Mouse (Mus musculus): ENCODE measurements at regions not wholly inside any gene's neighbourhood (a gene's known extent, or its start where the extent isn't known, plus 50 kb on each side); places are given as distances from the start of the nearest gene placed in this dataset.
"Not testable (repeated sequence)": the region's sequence is repeated elsewhere in the genome, so short reads cannot be mapped to it uniquely, and the experiment has no call there.

DNA sequence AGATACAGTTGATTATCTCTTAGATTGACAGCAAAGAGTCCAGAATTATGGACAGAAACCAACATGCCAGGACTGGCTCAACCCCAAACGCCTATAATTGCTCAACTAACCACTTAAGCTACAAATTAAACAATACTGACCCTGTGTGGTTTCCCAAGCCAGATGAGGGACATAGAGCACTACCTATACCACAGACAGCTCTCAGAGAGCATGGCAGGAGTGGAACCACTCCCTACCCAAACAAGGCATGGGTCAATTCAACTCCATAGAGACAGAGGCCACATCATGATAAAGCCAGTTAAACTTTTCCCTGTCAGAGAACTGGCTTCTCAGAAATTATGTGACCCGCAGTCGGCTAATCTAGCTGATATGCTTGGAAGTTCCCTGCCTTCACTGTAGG lies 490.7 kb upstream of the Tbl1xr1 start:
- H3K9me3 ChIP-seq (ENCODE audit: control insufficient read depth, low read length), result no peaks in the 10 kb centered on the region
- WGBS, result 91% methylated on average over 3 of the region's 3 CpGs
- no peaks in the 10 kb centered on the region for H3K36me3 ChIP-seq (ENCODE audit: control insufficient read depth, insufficient read depth, low read length)
- no peak overlapping the region for H3K9ac ChIP-seq (ENCODE audit: low read length)
- no peaks in the 10 kb centered on the region for H3K27me3 ChIP-seq (ENCODE audit: control insufficient read depth, insufficient read depth, low read length)
- no peaks in the 10 kb centered on the region for H3K4me1 ChIP-seq (ENCODE audit: control insufficient read depth, insufficient read depth, low read length)
- no peak overlapping the region for H3K4me3 ChIP-seq (ENCODE audit: low read depth, low read length)
- no peak overlapping the region for H3K27ac ChIP-seq (ENCODE audit: low read depth, low read length)
- DNase-seq (ENCODE audit: low spot score, missing footprints) (no peak), ATAC-seq (ENCODE audit: low FRiP score) (no peak)
- H3K4me2 ChIP-seq, result no peak overlapping the region

DNA sequence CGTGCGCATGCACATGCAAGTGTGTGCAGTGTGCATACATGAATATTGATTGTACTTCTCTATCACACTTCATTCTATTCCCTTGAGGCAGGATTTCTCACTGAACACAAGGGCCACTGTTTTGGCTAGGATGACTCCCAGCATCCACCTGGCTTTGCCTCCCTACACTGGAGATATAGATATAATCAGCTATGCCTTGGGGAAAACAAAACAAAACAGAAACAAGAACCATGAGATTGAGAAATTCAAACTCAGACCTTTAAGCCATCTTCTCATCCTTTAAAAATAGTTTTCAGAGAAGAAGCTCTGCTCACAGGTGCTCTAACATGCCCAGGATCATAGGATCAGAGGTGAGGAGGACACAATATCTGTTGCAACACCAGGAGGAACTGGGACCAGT lies 469.6 kb upstream of the Tbl1xr1 start:
- H3K9me3 ChIP-seq (ENCODE audit: control insufficient read depth, low read length), result no peaks in the 10 kb centered on the region
- no peak overlapping the region for H3K4me2 ChIP-seq
- no peaks in the 10 kb centered on the region for H3K36me3 ChIP-seq (ENCODE audit: control insufficient read depth, insufficient read depth, low read length)
- ATAC-seq (ENCODE audit: low FRiP score), result no peak
- no peak overlapping the region for H3K9ac ChIP-seq (ENCODE audit: low read length)
- WGBS, result 97% methylated on average over 2 of the region's 2 CpGs
- DNase-seq (ENCODE audit: low spot score, missing footprints), result no peak
- H3K4me3 ChIP-seq (ENCODE audit: low read depth, low read length), result no peak overlapping the region
- no peak overlapping the region for H3K27ac ChIP-seq (ENCODE audit: low read depth, low read length)
- no peaks in the 10 kb centered on the region for H3K27me3 ChIP-seq (ENCODE audit: control insufficient read depth, insufficient read depth, low read length)
- no peaks in the 10 kb centered on the region for H3K4me1 ChIP-seq (ENCODE audit: control insufficient read depth, insufficient read depth, low read length)

DNA sequence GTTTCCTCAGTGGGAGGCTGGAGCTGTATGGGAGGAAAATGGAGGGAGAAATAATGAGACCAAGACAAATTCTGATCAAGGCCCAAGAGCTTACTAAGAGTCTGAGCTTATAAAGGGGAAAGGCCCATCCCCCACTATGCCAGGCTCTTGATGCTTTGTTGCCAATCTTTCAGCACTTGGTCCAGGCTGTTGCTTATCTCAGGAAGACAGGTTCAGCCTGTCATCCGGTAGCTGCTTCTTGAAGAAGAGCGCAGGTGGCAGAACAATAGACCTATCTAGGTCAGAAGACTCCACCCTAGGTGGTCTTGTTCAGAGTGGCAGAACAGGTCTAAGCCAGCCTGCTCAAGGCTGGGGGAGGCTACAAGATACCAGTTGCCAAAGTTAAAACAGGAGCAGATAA lies 466.2 kb upstream of the Tbl1xr1 start:
- no peak for DNase-seq (ENCODE audit: low spot score, missing footprints)
- no peaks in the 10 kb centered on the region for H3K36me3 ChIP-seq (ENCODE audit: control insufficient read depth, insufficient read depth, low read length)
- H3K27me3 ChIP-seq (ENCODE audit: control insufficient read depth, insufficient read depth, low read length), result no peaks in the 10 kb centered on the region
- no peaks in the 10 kb centered on the region for H3K4me1 ChIP-seq (ENCODE audit: control insufficient read depth, insufficient read depth, low read length)
- no peak overlapping the region for H3K4me2 ChIP-seq
- no peak overlapping the region for H3K4me3 ChIP-seq (ENCODE audit: low read depth, low read length)
- no peak overlapping the region for H3K27ac ChIP-seq (ENCODE audit: low read depth, low read length)
- no peak overlapping the region for H3K9ac ChIP-seq (ENCODE audit: low read length)
- no peaks in the 10 kb centered on the region for H3K9me3 ChIP-seq (ENCODE audit: control insufficient read depth, low read length)
- 92% methylated on average over 2 of the region's 2 CpGs for WGBS
- ATAC-seq (ENCODE audit: low FRiP score), result no peak

DNA sequence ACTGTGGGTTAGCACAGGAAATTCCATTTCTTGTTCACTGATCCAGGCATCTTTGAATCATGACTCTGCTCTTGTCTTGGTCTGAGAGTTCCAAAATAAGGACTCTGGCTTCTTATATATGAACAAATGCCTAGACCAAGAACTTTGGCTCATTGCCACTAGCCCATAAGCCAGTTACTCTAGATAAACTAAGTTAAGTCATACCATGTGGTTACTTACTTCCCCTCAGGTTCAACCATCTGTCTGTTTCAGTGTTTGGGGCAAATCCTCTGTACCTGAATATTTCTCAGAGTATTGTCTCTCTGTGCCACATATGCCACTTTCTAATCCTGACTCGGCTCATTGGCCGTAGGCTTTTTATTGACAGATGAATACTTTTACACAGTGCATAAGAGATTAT lies 454.7 kb upstream of the Tbl1xr1 start:
- H3K9me3 ChIP-seq (ENCODE audit: control insufficient read depth, low read length), result no peaks in the 10 kb centered on the region
- no peak overlapping the region for H3K4me2 ChIP-seq
- no peak for ATAC-seq (ENCODE audit: low FRiP score)
- H3K27me3 ChIP-seq (ENCODE audit: control insufficient read depth, insufficient read depth, low read length), result no peaks in the 10 kb centered on the region
- WGBS, result 94% methylated on average over 2 of the region's 2 CpGs
- no peak for DNase-seq (ENCODE audit: low spot score, missing footprints)
- H3K4me3 ChIP-seq (ENCODE audit: low read depth, low read length), result no peak overlapping the region
- H3K9ac ChIP-seq (ENCODE audit: low read length), result no peak overlapping the region
- H3K27ac ChIP-seq (ENCODE audit: low read depth, low read length), result no peak overlapping the region
- no peaks in the 10 kb centered on the region for H3K4me1 ChIP-seq (ENCODE audit: control insufficient read depth, insufficient read depth, low read length)
- H3K36me3 ChIP-seq (ENCODE audit: control insufficient read depth, insufficient read depth, low read length), result no peaks in the 10 kb centered on the region

DNA sequence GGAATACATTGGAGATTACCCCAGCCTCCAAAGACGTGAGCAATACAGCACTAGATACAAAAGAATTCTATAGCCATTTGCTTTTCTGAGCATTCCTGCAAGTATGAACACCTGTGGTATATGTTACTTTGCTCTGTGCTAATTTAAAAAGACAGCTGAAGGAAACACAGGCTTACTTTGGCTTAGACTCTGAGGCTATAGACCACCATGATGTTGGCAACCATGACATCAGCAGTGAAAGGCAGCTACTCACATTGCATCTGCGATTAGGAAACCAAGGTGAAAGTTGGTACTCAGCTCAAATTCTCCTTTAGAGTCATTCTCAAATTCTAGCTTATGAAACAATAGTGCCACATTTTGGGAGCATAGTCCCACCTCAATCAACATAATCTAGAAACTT lies 451.4 kb upstream of the Tbl1xr1 start:
- DNase-seq (ENCODE audit: low spot score, missing footprints) (no peak), ATAC-seq (ENCODE audit: low FRiP score) (no peak)
- H3K9ac ChIP-seq (ENCODE audit: low read length), result no peak overlapping the region
- 79% methylated on average over 2 of the region's 2 CpGs for WGBS
- H3K27me3 ChIP-seq (ENCODE audit: control insufficient read depth, insufficient read depth, low read length), result no peaks in the 10 kb centered on the region
- no peak overlapping the region for H3K27ac ChIP-seq (ENCODE audit: low read depth, low read length)
- H3K36me3 ChIP-seq (ENCODE audit: control insufficient read depth, insufficient read depth, low read length), result no peaks in the 10 kb centered on the region
- no peaks in the 10 kb centered on the region for H3K9me3 ChIP-seq (ENCODE audit: control insufficient read depth, low read length)
- H3K4me2 ChIP-seq, result no peak overlapping the region
- H3K4me3 ChIP-seq (ENCODE audit: low read depth, low read length), result no peak overlapping the region
- no peaks in the 10 kb centered on the region for H3K4me1 ChIP-seq (ENCODE audit: control insufficient read depth, insufficient read depth, low read length)

- Histone ChIP-seq H3K9ac (ENCODE audit: low read length) (no peak overlapping the region), H3K4me1 (ENCODE audit: control insufficient read depth, insufficient read depth, low read length) (no peaks in the 10 kb centered on the region), H3K27ac (ENCODE audit: low read depth, low read length) (no peak overlapping the region), H3K9me3 (ENCODE audit: control insufficient read depth, low read length) (no peaks in the 10 kb centered on the region), H3K4me3 (ENCODE audit: low read depth, low read length) (no peak overlapping the region), H3K4me2 (no peak overlapping the region), H3K27me3 (ENCODE audit: control insufficient read depth, insufficient read depth, low read length) (no peaks in the 10 kb centered on the region), H3K36me3 (ENCODE audit: control insufficient read depth, insufficient read depth, low read length) (no peaks in the 10 kb centered on the region)
- ATAC-seq (ENCODE audit: low FRiP score) (no peak), DNase-seq (ENCODE audit: low spot score, missing footprints) (no peak)
- 70% methylated on average over 3 of the region's 3 CpGs for WGBS
Observed at GRCm38 (mm10) chr3:21626029-21626428, 450.4 kb upstream of the Tbl1xr1 start.

- not testable (repeated sequence) for H3K27me3 ChIP-seq (ENCODE audit: control insufficient read depth, insufficient read depth, low read length); H3K9ac ChIP-seq (ENCODE audit: low read length); DNase-seq (ENCODE audit: low spot score, missing footprints); H3K4me1 ChIP-seq (ENCODE audit: control insufficient read depth, insufficient read depth, low read length); H3K4me2 ChIP-seq; H3K27ac ChIP-seq (ENCODE audit: low read depth, low read length); H3K4me3 ChIP-seq (ENCODE audit: low read depth, low read length); H3K9me3 ChIP-seq (ENCODE audit: control insufficient read depth, low read length); ATAC-seq (ENCODE audit: low FRiP score); H3K36me3 ChIP-seq (ENCODE audit: control insufficient read depth, insufficient read depth, low read length)
- WGBS, result 84% methylated on average over 2 of the region's 2 CpGs
Observed at GRCm38 (mm10) chr3:21627048-21627447, 449.4 kb upstream of the Tbl1xr1 start.

- no peak overlapping the region for H3K9ac ChIP-seq (ENCODE audit: low read length)
- no peaks in the 10 kb centered on the region for H3K9me3 ChIP-seq (ENCODE audit: control insufficient read depth, low read length)
- H3K4me3 ChIP-seq (ENCODE audit: low read depth, low read length), result no peak overlapping the region
- H3K27me3 ChIP-seq (ENCODE audit: control insufficient read depth, insufficient read depth, low read length), result no peaks in the 10 kb centered on the region
- no peak for DNase-seq (ENCODE audit: low spot score, missing footprints)
- H3K4me2 ChIP-seq, result no peak overlapping the region
- H3K36me3 ChIP-seq (ENCODE audit: control insufficient read depth, insufficient read depth, low read length), result no peaks in the 10 kb centered on the region
- no peaks in the 10 kb centered on the region for H3K4me1 ChIP-seq (ENCODE audit: control insufficient read depth, insufficient read depth, low read length)
- ATAC-seq (ENCODE audit: low FRiP score), result peak; percentile 59; the same call in 1 of the 2 replicates
- no peak overlapping the region for H3K27ac ChIP-seq (ENCODE audit: low read depth, low read length)
- 52% methylated on average over 1 of the region's 1 CpGs for WGBS
Observed at GRCm38 (mm10) chr3:21633600-21634221, 442.7 kb upstream of the Tbl1xr1 start.

GRCm38 (mm10) chr3:21634675-21635204 lies 441.7 kb upstream of the Tbl1xr1 start:
- Histone ChIP-seq H3K4me1 (ENCODE audit: control insufficient read depth, insufficient read depth, low read length) (no peaks in the 10 kb centered on the region), H3K9ac (ENCODE audit: low read length) (no peak overlapping the region), H3K4me2 (no peak overlapping the region), H3K9me3 (ENCODE audit: control insufficient read depth, low read length) (no peaks in the 10 kb centered on the region), H3K27ac (ENCODE audit: low read depth, low read length) (no peak overlapping the region), H3K4me3 (ENCODE audit: low read depth, low read length) (no peak overlapping the region), H3K27me3 (ENCODE audit: control insufficient read depth, insufficient read depth, low read length) (no peaks in the 10 kb centered on the region), H3K36me3 (ENCODE audit: control insufficient read depth, insufficient read depth, low read length) (no peaks in the 10 kb centered on the region)
- DNase-seq (ENCODE audit: low spot score, missing footprints), result no peak
- ATAC-seq (ENCODE audit: low FRiP score), result no peak
- WGBS, result 80% methylated on average over 4 of the region's 4 CpGs
